Mouse (Mus musculus) MEL (cell line): ENCODE data around the gene Trim14. TPM values are rescaled to one million over a fixed set of nuclear protein-coding genes. Genes with fewer than 3 reads are reported as not detected.
A peak's percentile ranks its signal among the peaks of the same experiment; 100 is the strongest.

Experiments used
- DNase-seq: peaks from one replicate; pipeline ENCODE4 v3.0.0; 2011; ENCODE audit warnings: low read depth, low spot score
- H3K27ac ChIP-seq: 2 replicates; pipeline ENCODE4 v1.5.1; 2012; ENCODE audit warnings: low read depth, mild to moderate bottlenecking, control low read depth, low read length, moderate library complexity; ENCODE audit not compliant: control insufficient read depth
- H3K27me3 ChIP-seq, 2 experiments: fragments of 150-350 bp in 1 of 2; sonication (generic) in 1 of 2; 2 replicates each; pipeline ENCODE4 v1.6.1; 2012; ENCODE audit warnings: low read length in 2 of 2, mild to moderate bottlenecking in 2 of 2, improper control_type of control experiment in 1 of 2, moderate library complexity in 1 of 2; ENCODE audit not compliant: insufficient read depth in 2 of 2, control insufficient read depth in 1 of 2
- H3K36me3 ChIP-seq, 2 experiments: 2 replicates each; pipeline ENCODE4 v1.6.1; 2012 to 2014; ENCODE audit warnings: low read length in 2 of 2, improper control_type of control experiment in 1 of 2, inconsistent platforms in 1 of 2, mild to moderate bottlenecking in 1 of 2; ENCODE audit not compliant: insufficient read depth in 2 of 2, control insufficient read depth in 1 of 2
- H3K4me1 ChIP-seq, 2 experiments: fragments of 150-350 bp in 1 of 2; sonication (generic) in 1 of 2; 2 replicates each; pipeline ENCODE4 v1.6.1; 2012; ENCODE audit warnings: low read length in 2 of 2, improper control_type of control experiment in 1 of 2, mild to moderate bottlenecking in 1 of 2; ENCODE audit not compliant: insufficient read depth in 2 of 2, control insufficient read depth in 1 of 2
- H3K4me3 ChIP-seq, 2 experiments: fragments of 150-350 bp in 1 of 2; sonication (generic) in 1 of 2; 2 replicates each; pipeline ENCODE4 v1.5.1; 2012; ENCODE audit warnings: low read depth in 2 of 2, low read length in 2 of 2, mild to moderate bottlenecking in 2 of 2, moderate library complexity in 2 of 2, control low read depth in 1 of 2, improper control_type of control experiment in 1 of 2; ENCODE audit not compliant: control insufficient read depth in 1 of 2, insufficient read depth in 1 of 2
- H3K79me2 ChIP-seq: 2 replicates; pipeline ENCODE4 v1.6.1; 2012; ENCODE audit warnings: mild to moderate bottlenecking, low read length, moderate library complexity; ENCODE audit not compliant: control insufficient read depth, poor library complexity, insufficient read depth
- H3K9ac ChIP-seq: 2 replicates; pipeline ENCODE4 v1.6.1; 2012; ENCODE audit warnings: low read depth, mild to moderate bottlenecking, control low read depth, low read length, moderate library complexity; ENCODE audit not compliant: control insufficient read depth, poor library complexity, severe bottlenecking
- H3K9me3 ChIP-seq: fragments of 150-350 bp; sonication (generic); replicated peaks from 2 replicates; pipeline ENCODE4 v1.6.1; 2012; ENCODE audit warnings: mild to moderate bottlenecking, low read length, improper control_type of control experiment, moderate library complexity; ENCODE audit not compliant: insufficient read depth
- BHLHE40 ChIP-seq: IDR thresholded peaks from 2 replicates; pipeline ENCODE4 v1.6.1; 2012; ENCODE audit warnings: low read depth, mild to moderate bottlenecking, inconsistent platforms, low read length, improper control_type of control experiment, borderline replicate concordance
- CHD1 ChIP-seq: IDR thresholded peaks from 2 replicates; pipeline ENCODE4 v1.6.1; 2012; ENCODE audit warnings: low read depth, mild to moderate bottlenecking, inconsistent platforms, low read length, improper control_type of control experiment
- CTCF ChIP-seq, 3 experiments: IDR thresholded peaks in 2 of 3; conservative IDR thresholded peaks in 1 of 3; 2 replicates each; pipeline ENCODE4 v1.5.1; 2011 to 2012; ENCODE audit warnings: low read length in 3 of 3, low read depth in 2 of 3, mild to moderate bottlenecking in 2 of 3, improper control_type of control experiment in 1 of 3, inconsistent platforms in 1 of 3, mixed read lengths in 1 of 3, moderate library complexity in 1 of 3; ENCODE audit not compliant: control insufficient read depth in 1 of 3, insufficient read depth in 1 of 3, poor library complexity in 1 of 3, severe bottlenecking in 1 of 3
- E2F4 ChIP-seq: IDR thresholded peaks from 2 replicates; pipeline ENCODE4 v1.6.1; 2011; ENCODE audit warnings: low read depth, low read length, improper control_type of control experiment, borderline replicate concordance
- GATA1 ChIP-seq: IDR thresholded peaks from 2 replicates; pipeline ENCODE4 v1.6.1; 2011; ENCODE audit warnings: low read depth, low read length, improper control_type of control experiment
- HCFC1 ChIP-seq: IDR thresholded peaks from 2 replicates; pipeline ENCODE4 v1.6.1; 2012; ENCODE audit warnings: low read depth, mild to moderate bottlenecking, inconsistent platforms, low read length, improper control_type of control experiment, moderate library complexity
- JUND ChIP-seq: IDR thresholded peaks from 2 replicates; pipeline ENCODE4 v1.6.1; 2011; ENCODE audit warnings: low read depth, mild to moderate bottlenecking, improper control_type of control experiment, low read length
- MAFK ChIP-seq: IDR thresholded peaks from 2 replicates; pipeline ENCODE4 v1.6.1; 2011; ENCODE audit warnings: low read depth, mild to moderate bottlenecking, low read length, improper control_type of control experiment, borderline replicate concordance
- MAX ChIP-seq: IDR thresholded peaks from 2 replicates; pipeline ENCODE4 v1.6.1; 2011; ENCODE audit warnings: low read length, improper control_type of control experiment
- MAZ ChIP-seq: IDR thresholded peaks from 2 replicates; pipeline ENCODE4 v1.6.1; 2012; ENCODE audit warnings: low read depth, mild to moderate bottlenecking, inconsistent platforms, low read length, improper control_type of control experiment
- MEF2A ChIP-seq: IDR thresholded peaks from 2 replicates; pipeline ENCODE4 v1.6.1; 2014; ENCODE audit warnings: low read depth, mild to moderate bottlenecking, inconsistent platforms, low read length, improper control_type of control experiment; ENCODE audit not compliant: poor library complexity, insufficient replicate concordance, severe bottlenecking; ENCODE audit errors: extremely low read depth
- MXI1 ChIP-seq: IDR thresholded peaks from 2 replicates; pipeline ENCODE4 v1.6.1; 2011; ENCODE audit warnings: mild to moderate bottlenecking, low read depth, low read length, improper control_type of control experiment
- MYB ChIP-seq: IDR thresholded peaks from 2 replicates; pipeline ENCODE4 v1.6.1; 2011; ENCODE audit warnings: mild to moderate bottlenecking, low read depth, low read length, improper control_type of control experiment
- MYC ChIP-seq: IDR thresholded peaks from 2 replicates; pipeline ENCODE4 v1.6.1; 2011; ENCODE audit warnings: low read depth, mild to moderate bottlenecking, low read length, improper control_type of control experiment, moderate library complexity
- NRF1 ChIP-seq: IDR thresholded peaks from 2 replicates; pipeline ENCODE4 v1.6.1; 2014; ENCODE audit warnings: low read depth, mild to moderate bottlenecking, inconsistent platforms, low read length, improper control_type of control experiment, moderate library complexity; ENCODE audit not compliant: poor library complexity, insufficient read depth, severe bottlenecking
- POLR2A ChIP-seq, 2 experiments: IDR thresholded peaks; 2 replicates each; pipeline ENCODE4 v1.6.1; 2011 to 2012; ENCODE audit warnings: low read length in 2 of 2, mild to moderate bottlenecking in 2 of 2, control low read depth in 1 of 2, improper control_type of control experiment in 1 of 2, low read depth in 1 of 2, moderate library complexity in 1 of 2; ENCODE audit not compliant: control insufficient read depth in 1 of 2, insufficient read depth in 1 of 2, poor library complexity in 1 of 2
- POLR2AphosphoS2 ChIP-seq: IDR thresholded peaks from 2 replicates; pipeline ENCODE4 v1.6.1; 2011; ENCODE audit warnings: low read length, improper control_type of control experiment
- RAD21 ChIP-seq: IDR thresholded peaks from 2 replicates; pipeline ENCODE4 v1.6.1; 2011; ENCODE audit warnings: mild to moderate bottlenecking, low read depth, low read length, improper control_type of control experiment
- SMC3 ChIP-seq: IDR thresholded peaks from 2 replicates; pipeline ENCODE4 v1.6.1; 2011; ENCODE audit warnings: low read depth, low read length, improper control_type of control experiment
- TAL1 ChIP-seq: IDR thresholded peaks from 2 replicates; pipeline ENCODE4 v1.6.1; 2012; ENCODE audit warnings: mild to moderate bottlenecking, inconsistent platforms, low read length, moderate library complexity, mixed read lengths
- TCF12 ChIP-seq: IDR thresholded peaks from 2 replicates; pipeline ENCODE4 v1.6.1; 2014; ENCODE audit warnings: low read depth, mild to moderate bottlenecking, inconsistent platforms, low read length, improper control_type of control experiment, moderate library complexity
- USF1 ChIP-seq: IDR thresholded peaks from 2 replicates; pipeline ENCODE4 v1.6.1; 2014; ENCODE audit warnings: low read depth, mild to moderate bottlenecking, inconsistent platforms, low read length, improper control_type of control experiment, moderate library complexity
- USF2 ChIP-seq, 2 experiments: IDR thresholded peaks; 2 replicates each; pipeline ENCODE4 v1.6.1; 2011 to 2012; ENCODE audit warnings: improper control_type of control experiment in 2 of 2, low read length in 2 of 2, borderline replicate concordance in 1 of 2, inconsistent platforms in 1 of 2, low read depth in 1 of 2, mild to moderate bottlenecking in 1 of 2; ENCODE audit not compliant: insufficient read depth in 1 of 2
- ZC3H11A ChIP-seq: IDR thresholded peaks from 2 replicates; pipeline ENCODE4 v1.6.1; 2012; ENCODE audit warnings: low read depth, mild to moderate bottlenecking, inconsistent platforms, low read length, improper control_type of control experiment
- ZKSCAN1 ChIP-seq: IDR thresholded peaks from 2 replicates; pipeline ENCODE4 v1.6.1; 2012; ENCODE audit warnings: low read depth, mild to moderate bottlenecking, inconsistent platforms, low read length, improper control_type of control experiment, moderate library complexity
- ZMIZ1 ChIP-seq: IDR thresholded peaks from 2 replicates; pipeline ENCODE4 v1.6.1; 2012; ENCODE audit warnings: low read depth, mild to moderate bottlenecking, inconsistent platforms, low read length, improper control_type of control experiment, moderate library complexity
- polyA plus RNA-seq, 2 experiments: library from polyadenylated mRNA; stranded (reverse) in 1 of 2; unstranded in 1 of 2; fragments of >175 nt in 1 of 2; fragments of >200 nt in 1 of 2; gene quantifications; 2 replicates each; pipeline versions ENCODE4 v1.2.1 to v1.2.4; 2012; ENCODE audit warnings: low replicate concordance in 2 of 2, low read depth in 1 of 2; ENCODE audit not compliant: insufficient read length in 2 of 2, insufficient read depth in 1 of 2, missing spikeins in 1 of 2
- total RNA-seq: library from RNA; depleted of rRNA; stranded (reverse); fragments of 300-350 nt; gene quantifications from 2 replicates; pipeline ENCODE4 v1.2.3, GENCODE M21; 2012

Trim14 gene
- total and polyA plus RNA-seq, 3 experiments, result 1.1 to 5.1 TPM; not detected in 1

DNA sequence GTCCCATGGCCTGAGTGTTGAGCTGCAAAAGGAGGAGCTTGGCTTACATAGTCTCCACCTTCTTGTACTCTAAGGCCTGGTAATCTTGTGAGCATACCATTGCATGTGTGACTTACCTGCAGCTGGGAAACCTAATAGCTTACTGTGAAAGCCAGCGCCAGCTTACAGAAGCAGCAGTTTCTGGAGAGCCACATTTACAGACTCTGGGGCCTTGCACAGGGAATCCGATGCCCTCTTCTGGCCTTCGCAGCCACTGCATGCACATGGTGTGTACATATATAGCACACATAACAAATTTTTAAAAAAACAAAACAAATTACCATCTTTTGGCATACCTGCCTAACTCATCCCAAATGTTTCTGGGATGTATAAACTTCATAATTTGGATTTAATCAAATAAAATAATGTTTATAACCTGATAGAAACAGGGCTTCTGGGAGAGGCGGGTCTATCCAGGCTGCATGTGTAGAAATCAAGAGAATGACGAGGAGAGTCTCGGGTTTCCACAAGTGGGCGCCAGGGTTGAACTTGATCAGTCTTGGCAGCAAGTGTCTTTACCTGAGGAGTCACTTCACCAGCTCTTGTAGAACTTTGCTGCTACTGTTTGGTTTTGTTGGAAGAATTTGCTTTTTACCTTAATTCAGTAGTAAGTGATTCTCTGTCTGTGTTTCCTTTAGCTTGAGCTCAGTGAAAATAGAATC, 72.7 kb downstream of the Trim14 start:
- DNase-seq, result peak; percentile 71
- TF ChIP-seq TAL1 (no peak), E2F4 (no peak), TCF12 (no peak), SMC3 (peak; percentile 61), ZKSCAN1 (no peak), ZMIZ1 (no peak), USF2 (IDR thresholded peaks at IDR 0.05; ENCODE audit: borderline replicate concordance in 1 of 2, insufficient read depth in 1 of 2, low read depth in 1 of 2, low read length in 2 of 2) (no peak), NRF1 (no peak), MAZ (no peak), MYC (0 out of 2 replicates have a peak, but pooled peaks have one; percentile 67), HCFC1 (no peak), USF1 (no peak), RAD21 (peak; percentile 36; the same call in 1 of the 2 replicates), GATA1 (no peak), JUND (no peak), POLR2AphosphoS2 (no peak), MXI1 (0 out of 2 replicates have a peak, but pooled peaks have one; percentile 39), MYB (no peak), MAFK (no peak), MAX (no peak), POLR2A (IDR thresholded peaks at IDR 0.05; ENCODE audit: control insufficient read depth in 1 of 2, insufficient read depth in 1 of 2, low read depth in 1 of 2, low read length in 2 of 2, poor library complexity in 1 of 2) (no peak; a peak in 1 of 4 replicates), BHLHE40 (no peak), CTCF (IDR thresholded peaks at IDR 0.05 in 2 of 3, conservative IDR thresholded peaks at IDR 0.05 in 1 of 3; ENCODE audit: control insufficient read depth in 1 of 3, insufficient read depth in 1 of 3, low read depth in 2 of 3, low read length in 3 of 3, poor library complexity in 1 of 3, severe bottlenecking in 1 of 3) (peak; percentile 56 to 68 (median 59)), MEF2A (no peak), ZC3H11A (peak; percentile 42), CHD1 (no peak)
- H3K79me2 ChIP-seq, result peaks cover 40% of the 10 kb centered on the region
- peaks cover 0 to 75% of the 10 kb centered on the region in 2 experiments; a peak in 3 of 4 replicates for H3K36me3 ChIP-seq
- H3K27ac ChIP-seq, result no peak overlapping the region
- H3K4me1 ChIP-seq, result no peaks in the 10 kb centered on the region
- H3K27me3 ChIP-seq, result no peaks in the 10 kb centered on the region
- no peak overlapping the region for H3K9ac ChIP-seq
- H3K4me3 ChIP-seq, result no peak overlapping the region
- H3K9me3 ChIP-seq, result no peaks in the 10 kb centered on the region
